Mouse (Mus musculus): ENCODE measurements around the gene B4galnt1. TPM values are rescaled to one million over a fixed set of nuclear protein-coding genes. Genes with fewer than 3 reads are reported as not detected.
"Not testable (repeated sequence)": the region's sequence is repeated elsewhere in the genome, so short reads cannot be mapped to it uniquely, and the experiment has no call there.

Gene B4galnt1
- total and polyA plus RNA-seq, 2 experiments from 2014 or later = 88.6 to 134 TPM

- no peak for TF ChIP-seq CTCF (IDR thresholded peaks at IDR 0.05)
- ATAC-seq (ENCODE audit: low FRiP score) (no peak), DNase-seq (ENCODE audit: low spot score) (no peak)
- no peaks in the 10 kb centered on the region for H3K4me1 ChIP-seq (ENCODE audit: insufficient read depth, low read length)
- no peak overlapping the region for H3K9ac ChIP-seq (replicated peaks; ENCODE audit: low read length, poor library complexity, severe bottlenecking)
- H3K4me3 ChIP-seq (ENCODE audit: low read depth, low read length) = no peak overlapping the region
- no peak overlapping the region for H3K27ac ChIP-seq (ENCODE audit: low read depth, low read length)
- no peaks in the 10 kb centered on the region for H3K9me3 ChIP-seq (ENCODE audit: low read length)
- WGBS = 68% methylated on average over 3 of the region's 3 CpGs
- no peak overlapping the region for H3K4me2 ChIP-seq (ENCODE audit: low read depth, low read length, poor library complexity, severe bottlenecking)
- no peaks in the 10 kb centered on the region for H3K36me3 ChIP-seq (ENCODE audit: insufficient read depth, low read length)
- no peaks in the 10 kb centered on the region for H3K27me3 ChIP-seq (ENCODE audit: insufficient read depth, low read length)
These were observed 4.3 kb upstream of the B4galnt1 start for GRCm38 (mm10) chr10:127160728-127161127.

DNA sequence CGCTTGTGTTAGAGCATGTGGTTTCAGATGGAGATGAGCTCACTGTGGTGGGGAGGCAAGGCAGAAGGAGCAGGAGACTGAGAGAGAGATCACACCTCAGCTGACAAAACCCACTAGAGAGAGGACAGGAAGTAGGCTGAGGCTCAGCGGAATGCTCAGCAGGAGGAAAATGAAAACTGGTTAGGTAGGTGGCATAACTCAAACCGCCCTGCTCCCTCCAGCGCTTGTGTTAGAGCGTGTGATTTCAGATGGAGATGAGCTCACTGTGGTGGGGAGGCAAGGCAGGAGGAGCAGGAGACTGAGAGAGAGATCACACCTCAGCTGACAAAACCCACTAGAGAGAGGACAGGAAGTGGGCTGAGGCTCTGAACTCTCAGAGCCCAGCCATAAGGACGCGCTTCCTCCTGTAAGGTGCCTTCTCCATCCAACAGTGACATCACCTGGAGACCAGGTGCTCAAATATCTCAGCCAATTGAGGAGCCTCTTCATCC, 2.2 kb upstream of the B4galnt1 start:
- not testable (repeated sequence) for H3K4me3 ChIP-seq (ENCODE audit: low read depth, low read length); H3K27ac ChIP-seq (ENCODE audit: low read depth, low read length); H3K4me2 ChIP-seq (ENCODE audit: low read depth, low read length, poor library complexity, severe bottlenecking); H3K27me3 ChIP-seq (ENCODE audit: insufficient read depth, low read length); ATAC-seq (ENCODE audit: low FRiP score); H3K9ac ChIP-seq (replicated peaks; ENCODE audit: low read length, poor library complexity, severe bottlenecking); DNase-seq (ENCODE audit: low spot score); H3K9me3 ChIP-seq (ENCODE audit: low read length); H3K4me1 ChIP-seq (ENCODE audit: insufficient read depth, low read length); H3K36me3 ChIP-seq (ENCODE audit: insufficient read depth, low read length)
- 58% methylated on average over 7 of the region's 7 CpGs for WGBS

DNA sequence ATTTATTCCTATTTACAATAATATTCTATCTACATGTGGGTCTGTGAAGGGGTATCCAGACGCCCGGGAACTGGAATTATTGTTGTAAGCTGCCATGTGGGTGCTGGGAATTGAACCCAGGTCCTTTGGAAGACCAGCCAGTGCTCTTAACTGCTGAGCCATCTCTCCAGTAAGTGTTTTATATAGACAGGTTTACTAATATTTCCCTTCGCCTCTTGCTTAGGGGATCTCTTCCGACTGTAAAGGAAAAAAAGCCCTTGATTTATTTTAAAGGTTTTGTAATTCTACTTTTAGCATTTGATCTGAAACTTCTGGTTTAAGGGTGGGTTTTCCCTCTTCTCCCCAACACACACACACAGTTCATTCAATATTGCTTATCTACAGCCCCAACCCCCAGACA, 835 bp upstream of the B4galnt1 start:
- Histone ChIP-seq H3K9ac (replicated peaks; ENCODE audit: low read length, poor library complexity, severe bottlenecking) (0 out of 2 replicates have a peak overlapping the region, but pooled peaks have one; percentile 96), H3K4me1 (ENCODE audit: insufficient read depth, low read length) (peaks cover 4% of the 10 kb centered on the region; the same call in 1 of the 2 replicates), H3K36me3 (ENCODE audit: insufficient read depth, low read length) (0 out of 2 replicates have a peak, but pooled peaks cover 5% of the 10 kb centered on the region), H3K27ac (ENCODE audit: low read depth, low read length) (peak overlapping the region; percentile 95), H3K4me2 (ENCODE audit: low read depth, low read length, poor library complexity, severe bottlenecking) (peak overlapping the region; percentile 77), H3K27me3 (ENCODE audit: insufficient read depth, low read length) (no peaks in the 10 kb centered on the region), H3K4me3 (ENCODE audit: low read depth, low read length) (peak overlapping the region; percentile 92), H3K9me3 (ENCODE audit: low read length) (no peaks in the 10 kb centered on the region)
- ATAC-seq (ENCODE audit: low FRiP score) = no peak
- DNase-seq (ENCODE audit: low spot score) = no peak
- WGBS = 92% methylated on average over 4 of the region's 4 CpGs
- no peak for TF ChIP-seq CTCF (IDR thresholded peaks at IDR 0.05)

GRCm38 (mm10) chr10:127165354-127165653, 279 bp downstream of the B4galnt1 start:
- Histone ChIP-seq H3K4me2 (ENCODE audit: low read depth, low read length, poor library complexity, severe bottlenecking) (peak overlapping the region; percentile 77), H3K4me3 (ENCODE audit: low read depth, low read length) (peak overlapping the region; percentile 92), H3K36me3 (ENCODE audit: insufficient read depth, low read length) (0 out of 2 replicates have a peak, but pooled peaks cover 5% of the 10 kb centered on the region), H3K4me1 (ENCODE audit: insufficient read depth, low read length) (peaks cover 8% of the 10 kb centered on the region; the same call in 1 of the 2 replicates), H3K9me3 (ENCODE audit: low read length) (no peaks in the 10 kb centered on the region), H3K9ac (replicated peaks; ENCODE audit: low read length, poor library complexity, severe bottlenecking) (peak overlapping the region; percentile 96), H3K27ac (ENCODE audit: low read depth, low read length) (peak overlapping the region; percentile 95), H3K27me3 (ENCODE audit: insufficient read depth, low read length) (0 out of 2 replicates have a peak, but pooled peaks cover 5% of the 10 kb centered on the region)
- WGBS = 0% methylated on average over 23 of the region's 42 CpGs
- TF ChIP-seq CTCF (IDR thresholded peaks at IDR 0.05) = no peak
- peak; percentile 48 for ATAC-seq (ENCODE audit: low FRiP score)
- DNase-seq (ENCODE audit: low spot score) = no peak

DNA sequence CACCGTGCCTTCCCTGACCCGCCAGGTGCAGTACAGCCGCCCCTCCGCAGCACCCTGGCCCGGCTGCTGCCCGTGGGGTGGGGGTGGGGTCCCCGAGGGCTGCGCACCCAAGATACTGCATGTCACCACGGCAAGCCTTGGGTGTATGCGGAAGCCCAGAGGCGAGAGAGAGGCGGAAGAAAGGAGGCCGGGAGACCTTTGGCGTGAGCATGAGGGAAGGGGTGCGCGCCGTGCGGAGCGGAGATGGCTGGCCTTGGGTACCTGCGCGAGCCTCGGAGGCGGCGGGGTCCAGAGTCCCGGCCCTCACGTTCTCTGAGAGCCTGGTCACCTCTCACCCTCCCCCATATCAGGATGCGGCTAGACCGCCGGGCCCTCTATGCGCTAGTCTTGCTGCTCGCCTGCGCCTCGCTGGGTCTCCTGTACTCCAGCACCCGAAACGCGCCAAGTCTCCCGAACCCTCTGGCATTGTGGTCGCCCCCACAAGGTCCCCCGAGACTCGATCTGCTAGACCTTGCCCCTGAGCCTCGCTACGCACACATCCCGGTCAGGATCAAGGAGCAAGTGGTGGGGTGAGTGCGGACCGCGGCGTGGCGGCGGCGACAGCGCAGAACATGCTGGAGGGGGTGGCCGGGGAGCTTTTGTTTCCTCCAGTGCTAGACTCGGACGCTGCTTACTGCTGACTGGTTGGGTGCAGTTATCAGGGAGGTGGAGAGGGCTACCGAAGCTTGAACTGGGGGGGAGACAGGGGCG, 804 bp downstream of the B4galnt1 start:
- Histone ChIP-seq H3K4me1 (ENCODE audit: insufficient read depth, low read length) (peaks cover 8% of the 10 kb centered on the region; the same call in 1 of the 2 replicates), H3K27ac (ENCODE audit: low read depth, low read length) (peak overlapping the region; percentile 95), H3K4me3 (ENCODE audit: low read depth, low read length) (peak overlapping the region; percentile 92), H3K36me3 (ENCODE audit: insufficient read depth, low read length) (peaks cover 8% of the 10 kb centered on the region; the same call in 1 of the 2 replicates), H3K4me2 (ENCODE audit: low read depth, low read length, poor library complexity, severe bottlenecking) (peak overlapping the region; percentile 77), H3K9ac (replicated peaks; ENCODE audit: low read length, poor library complexity, severe bottlenecking) (peak overlapping the region; percentile 96), H3K27me3 (ENCODE audit: insufficient read depth, low read length) (0 out of 2 replicates have a peak, but pooled peaks cover 6% of the 10 kb centered on the region), H3K9me3 (ENCODE audit: low read length) (no peaks in the 10 kb centered on the region)
- DNase-seq (ENCODE audit: low spot score) (peak; percentile 74), ATAC-seq (ENCODE audit: low FRiP score) (peak; percentile 61)
- 0 out of 2 replicates have a peak, but pooled peaks have one; percentile 34 for TF ChIP-seq CTCF (IDR thresholded peaks at IDR 0.05)
- WGBS = under 1% methylated on average over 43 of the region's 56 CpGs

DNA sequence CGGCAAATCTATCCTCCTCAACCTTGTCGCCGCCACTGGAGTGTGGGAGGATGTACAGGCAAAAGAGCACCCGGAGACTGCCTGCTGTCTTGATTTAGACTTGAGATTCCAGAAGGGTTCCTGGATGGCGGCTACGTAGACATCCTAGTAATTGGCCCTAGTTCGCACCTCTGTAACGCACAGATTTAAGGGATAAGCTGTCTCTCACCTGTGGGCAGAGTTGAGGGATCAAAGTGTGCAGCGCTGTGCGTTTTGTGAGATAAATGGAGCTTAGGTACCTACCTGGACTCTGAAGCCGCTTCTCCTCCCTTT, 1.3 kb downstream of the B4galnt1 start:
- WGBS = 2% methylated on average over 11 of the region's 11 CpGs
- Histone ChIP-seq H3K27ac (ENCODE audit: low read depth, low read length) (peak overlapping the region; percentile 95), H3K4me3 (ENCODE audit: low read depth, low read length) (peak overlapping the region; percentile 92), H3K36me3 (ENCODE audit: insufficient read depth, low read length) (peaks cover 8% of the 10 kb centered on the region; the same call in 1 of the 2 replicates), H3K9me3 (ENCODE audit: low read length) (no peaks in the 10 kb centered on the region), H3K27me3 (ENCODE audit: insufficient read depth, low read length) (0 out of 2 replicates have a peak, but pooled peaks cover 11% of the 10 kb centered on the region), H3K4me2 (ENCODE audit: low read depth, low read length, poor library complexity, severe bottlenecking) (peak overlapping the region; percentile 77), H3K9ac (replicated peaks; ENCODE audit: low read length, poor library complexity, severe bottlenecking) (peak overlapping the region; percentile 96), H3K4me1 (ENCODE audit: insufficient read depth, low read length) (peaks cover 8% of the 10 kb centered on the region; the same call in 1 of the 2 replicates)
- ATAC-seq (ENCODE audit: low FRiP score) (no peak), DNase-seq (ENCODE audit: low spot score) (no peak)
- no peak; the same call in none of the 2 replicates for TF ChIP-seq CTCF (IDR thresholded peaks at IDR 0.05)
